Mouse (Mus musculus) lung, embryonic 15.5 days (tissue): Measurements from ENCODE around the gene Gng7. TPM values are rescaled to one million over a fixed set of nuclear protein-coding genes. Genes with fewer than 3 reads are reported as not detected.
A peak's percentile ranks its signal among the peaks of the same experiment; 100 is the strongest.

Experiments used
- ATAC-seq: fragments of 200-750 bp; cut with Nextera tagmentation; 2 replicates; pipeline ENCODE4 v1.8.0; 2017; ENCODE audit warnings: moderate number of reproducible peaks, borderline replicate concordance; ENCODE audit not compliant: low FRiP score, low TSS enrichment; ENCODE audit errors: extremely low read depth
- H3K27ac ChIP-seq: fragments of 300-500 bp; sonication (generic); 2 replicates; pipeline ENCODE4 v1.5.1; 2015; ENCODE audit warnings: moderate library complexity, mild to moderate bottlenecking, inconsistent platforms
- H3K27me3 ChIP-seq: fragments of 300-500 bp; sonication (generic); 2 replicates; pipeline ENCODE4 v1.6.1; 2015; ENCODE audit warnings: inconsistent platforms
- H3K36me3 ChIP-seq: fragments of 300-500 bp; sonication (generic); 2 replicates; pipeline ENCODE4 v1.6.1; 2015; ENCODE audit warnings: inconsistent platforms
- H3K4me1 ChIP-seq: fragments of 300-500 bp; sonication (generic); 2 replicates; pipeline ENCODE4 v1.6.1; 2015; ENCODE audit warnings: inconsistent platforms
- H3K4me2 ChIP-seq: fragments of 300-500 bp; sonication (generic); 2 replicates; pipeline ENCODE4 v1.6.1; 2015; ENCODE audit warnings: inconsistent platforms, mild to moderate bottlenecking, moderate library complexity
- H3K4me3 ChIP-seq: fragments of 300-500 bp; sonication (generic); 2 replicates; pipeline ENCODE4 v1.5.1; 2015; ENCODE audit warnings: mild to moderate bottlenecking, inconsistent platforms
- H3K9ac ChIP-seq: fragments of 300-500 bp; sonication (generic); 2 replicates; pipeline ENCODE4 v1.6.1; 2015; ENCODE audit warnings: inconsistent platforms
- H3K9me3 ChIP-seq: fragments of 300-500 bp; sonication (generic); 2 replicates; pipeline ENCODE4 v1.6.1; 2016; ENCODE audit warnings: inconsistent platforms
- WGBS: fragments of 180-500 bp; shearing (Covaris S2); methylation state at CpG from one replicate; pipeline ENCODE4 v1.1.7; 2015; 5-methylcytosine and 5-hydroxymethylcytosine counted together
- polyA plus RNA-seq: library from polyadenylated mRNA; unstranded; fragments of >200 nt; fragmentation: Nextera tagmentation; extraction: Ambion mirVana; gene quantifications from 2 replicates; pipeline ENCODE4 v1.2.1, GENCODE M21; 2015

Gng7 gene
- polyA plus RNA-seq, 1 experiment from 2014 or later: 6.6 TPM

DNA sequence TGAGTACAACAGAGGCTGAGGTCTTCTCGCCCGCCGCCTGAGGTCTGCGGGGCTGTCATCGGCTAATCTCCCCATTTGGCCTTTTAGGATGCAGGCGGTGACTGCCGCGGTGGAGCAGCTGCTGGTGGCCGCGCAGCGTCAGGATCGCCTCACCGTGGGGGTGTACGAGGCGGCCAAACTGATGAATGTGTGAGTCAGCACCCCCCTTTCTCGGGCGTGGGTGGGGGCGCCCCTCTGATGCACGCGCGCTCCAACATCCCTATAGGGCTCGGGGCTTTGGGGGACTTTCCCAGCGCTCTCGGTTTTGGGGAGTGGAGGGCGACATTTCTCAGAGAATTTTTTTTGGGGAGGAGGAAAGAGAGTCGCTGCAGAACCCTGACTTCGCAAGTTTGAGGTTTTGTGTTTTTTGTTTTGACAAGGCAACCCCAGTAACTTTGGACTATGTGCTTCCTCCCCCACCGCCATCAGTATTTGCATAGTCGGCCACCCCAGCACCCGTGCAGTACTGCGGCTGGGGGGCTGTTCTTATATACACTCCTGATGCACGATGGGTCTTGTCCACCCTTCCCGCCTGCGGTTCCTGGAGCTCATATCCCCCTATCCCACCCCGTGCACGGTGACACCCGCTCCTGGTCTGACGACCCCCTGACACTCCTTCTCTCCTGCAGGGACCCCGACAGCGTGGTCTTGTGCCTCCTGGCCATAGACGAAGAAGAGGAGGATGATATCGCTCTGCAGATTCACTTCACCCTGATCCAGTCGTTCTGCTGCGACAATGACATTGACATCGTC, 84.2 kb downstream of the Gng7 start:
- Histone ChIP-seq H3K27me3 (peaks cover 30% of the 10 kb centered on the region), H3K9ac (peak overlapping the region; percentile 62), H3K36me3 (no peaks in the 10 kb centered on the region), H3K4me1 (peaks cover 50% of the 10 kb centered on the region), H3K4me3 (peak overlapping the region; percentile 59), H3K9me3 (no peaks in the 10 kb centered on the region), H3K27ac (peak overlapping the region; percentile 75), H3K4me2 (peak overlapping the region; percentile 80)
- WGBS: under 1% methylated on average over 45 of the region's 45 CpGs
- ATAC-seq: no peak

DNA sequence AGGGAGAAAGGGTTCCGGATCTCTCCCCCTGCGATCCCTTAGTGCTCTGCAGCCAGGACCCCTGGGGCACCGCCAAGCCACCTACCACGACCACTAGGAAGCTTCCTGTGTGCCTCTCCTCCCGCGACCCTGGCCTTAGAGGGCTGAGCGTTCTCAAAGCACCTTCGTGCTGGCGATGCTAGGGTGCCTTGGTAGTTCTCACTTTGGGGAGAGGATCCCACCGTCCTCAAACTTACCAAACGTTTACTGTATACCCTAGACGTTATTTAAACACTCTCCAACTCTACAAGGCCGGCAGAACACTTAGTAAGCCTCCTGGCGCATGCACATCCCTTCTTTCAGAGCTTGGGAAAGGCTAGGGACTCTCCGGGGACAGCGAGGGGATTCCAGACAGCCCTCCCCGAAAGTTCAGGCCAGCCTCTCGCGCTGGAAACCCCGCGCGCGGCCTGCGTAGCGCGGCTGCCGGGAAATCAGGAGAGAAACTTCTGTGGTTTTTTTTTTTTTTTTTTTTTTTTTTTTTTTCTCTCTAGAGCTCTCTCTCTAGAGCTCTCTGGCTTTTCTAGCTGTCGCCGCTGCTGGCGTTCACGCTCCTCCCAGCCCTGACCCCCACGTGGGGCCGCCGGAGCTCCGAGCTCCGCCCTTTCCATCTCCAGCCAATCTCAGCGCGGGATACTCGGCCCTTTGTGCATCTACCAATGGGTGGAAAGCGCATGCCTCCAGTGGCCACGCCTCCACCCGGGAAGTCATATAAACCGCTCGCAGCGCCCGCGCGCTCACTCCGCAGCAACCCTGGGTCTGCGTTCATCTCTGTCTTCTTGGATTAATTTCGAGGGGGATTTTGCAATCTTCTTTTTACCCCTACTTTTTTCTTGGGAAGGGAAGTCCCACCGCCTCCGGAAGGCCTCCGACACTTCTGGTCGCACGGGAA, 85.2 kb downstream of the Gng7 start, which contains the start of gene Gadd45b:
Gene Gadd45b, plus strand, starts transcription at position 775 of the 928 bp plus-strand sequence.
- WGBS: under 1% methylated on average over 56 of the region's 56 CpGs

GRCm38 (mm10) chr10:80928586-80929298, 86.0 kb downstream of the Gng7 start:
- peak; percentile 17 for ATAC-seq
- H3K27ac ChIP-seq: peak overlapping the region; percentile 95
- H3K36me3 ChIP-seq: no peaks in the 10 kb centered on the region
- peaks cover 21% of the 10 kb centered on the region for H3K27me3 ChIP-seq
- peak overlapping the region; percentile 65 for H3K9ac ChIP-seq
- H3K9me3 ChIP-seq: no peaks in the 10 kb centered on the region
- peak overlapping the region; percentile 95 for H3K4me2 ChIP-seq
- H3K4me3 ChIP-seq: peak overlapping the region; percentile 58
- under 1% methylated on average over 48 of the region's 48 CpGs for WGBS
- H3K4me1 ChIP-seq: peaks cover 41% of the 10 kb centered on the region

More for the DNA sequence above, 85.2 kb downstream of the Gng7 start, which contains the start of gene Gadd45b:
- H3K4me3 ChIP-seq: peak within 1 kb of the TSS; percentile 59
- no peaks in the 10 kb centered on the region for H3K9me3 ChIP-seq
- peak within 1 kb of the TSS; percentile 65 for H3K9ac ChIP-seq
- H3K36me3 ChIP-seq: no peaks in the 10 kb centered on the region
- H3K27me3 ChIP-seq: peaks cover 28% of the 10 kb centered on the region
- ATAC-seq: peak; percentile 89
- peaks cover 44% of the 10 kb centered on the region for H3K4me1 ChIP-seq
- peak within 1 kb of the TSS; percentile 95 for H3K4me2 ChIP-seq
- peak within 1 kb of the TSS; percentile 95 for H3K27ac ChIP-seq

- Histone ChIP-seq H3K36me3 (no peaks in the 10 kb centered on the region), H3K4me3 (no peak overlapping the region), H3K27me3 (no peaks in the 10 kb centered on the region), H3K4me2 (no peak overlapping the region), H3K27ac (no peak overlapping the region), H3K9me3 (no peaks in the 10 kb centered on the region), H3K4me1 (peaks cover 25% of the 10 kb centered on the region), H3K9ac (no peak overlapping the region)
- no peak for ATAC-seq
- WGBS: 38% methylated on average over 3 of the region's 3 CpGs
Observed at GRCm38 (mm10) chr10:80925472-80925871, 89.3 kb downstream of the Gng7 start.

GRCm38 (mm10) chr10:80921923-80922322, 92.8 kb downstream of the Gng7 start:
- peak overlapping the region; percentile 43 for H3K9ac ChIP-seq
- H3K36me3 ChIP-seq: no peaks in the 10 kb centered on the region
- no peaks in the 10 kb centered on the region for H3K27me3 ChIP-seq
- peak overlapping the region; percentile 75 for H3K27ac ChIP-seq
- H3K4me3 ChIP-seq: peak overlapping the region; percentile 31
- WGBS: 5% methylated on average over 16 of the region's 16 CpGs
- no peaks in the 10 kb centered on the region for H3K9me3 ChIP-seq
- peak; percentile 71 for ATAC-seq
- peak overlapping the region; percentile 58 for H3K4me2 ChIP-seq
- H3K4me1 ChIP-seq: peaks cover 29% of the 10 kb centered on the region

DNA sequence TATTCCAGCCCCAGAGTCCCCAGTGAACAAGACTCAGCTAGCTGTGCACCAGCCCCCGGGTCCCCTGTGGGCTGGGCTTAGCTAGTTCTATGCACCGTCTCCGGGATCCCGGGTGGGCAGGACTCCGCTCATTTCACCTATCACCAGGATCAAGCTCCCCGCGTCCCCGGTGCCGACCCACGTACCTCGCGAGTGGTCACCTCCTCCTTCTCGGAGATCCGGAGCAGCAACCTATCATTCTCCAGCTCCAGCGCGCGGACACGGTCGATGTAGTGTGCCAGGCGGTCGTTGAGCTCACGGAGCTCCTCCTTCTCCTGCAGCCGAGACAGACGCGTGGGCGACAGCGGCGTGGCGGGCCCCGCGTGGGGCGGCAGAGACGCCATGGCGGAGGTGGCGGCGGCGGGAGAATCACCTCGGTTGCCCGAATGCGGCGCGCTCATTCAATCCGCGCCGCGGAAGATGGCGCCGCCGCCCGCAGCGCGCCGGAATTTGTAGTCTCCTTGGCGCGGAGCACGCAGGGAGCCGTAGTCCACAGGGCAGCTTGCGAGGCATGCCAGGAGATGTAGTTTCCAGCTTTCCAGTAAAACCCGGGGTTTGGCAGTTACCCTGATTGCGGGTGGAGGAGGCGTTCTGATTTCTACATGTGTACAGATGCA, 96.8 kb downstream of the Gng7 start, which contains the start of gene Lmnb2:
Gene Lmnb2, minus strand, starts transcription at position 467 of the 656 bp plus-strand sequence.
- peak; percentile 35; the same call in 1 of the 2 replicates for ATAC-seq

DNA sequence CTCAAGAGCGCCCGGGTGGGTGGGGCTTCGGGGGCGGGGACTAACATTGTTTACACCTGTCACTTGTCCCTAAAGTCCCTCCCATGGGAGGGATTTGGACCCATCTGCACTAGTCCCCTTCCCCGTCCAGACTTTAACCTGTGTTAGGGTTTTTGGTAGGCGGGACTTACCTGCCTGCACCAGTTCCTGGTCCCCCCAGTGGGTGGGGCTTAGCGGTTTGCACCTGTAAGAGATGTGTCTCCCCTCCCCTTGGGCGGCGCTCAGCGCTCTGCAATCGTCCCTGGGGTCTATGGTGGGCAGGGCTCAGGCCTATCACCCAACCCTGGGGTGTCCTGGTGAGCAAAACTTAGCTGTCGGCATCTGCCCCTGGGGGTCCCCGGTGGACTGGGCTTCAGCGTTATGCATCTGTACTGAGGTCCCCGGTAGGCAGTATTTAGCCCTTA, 97.4 kb downstream of the Gng7 start:
- H3K9ac ChIP-seq: peak overlapping the region; percentile 88
- no peaks in the 10 kb centered on the region for H3K9me3 ChIP-seq
- WGBS: 3% methylated on average over 15 of the region's 15 CpGs
- H3K36me3 ChIP-seq: peaks cover 18% of the 10 kb centered on the region
- H3K4me3 ChIP-seq: peak overlapping the region; percentile 99
- H3K4me1 ChIP-seq: peaks cover 31% of the 10 kb centered on the region
- no peaks in the 10 kb centered on the region for H3K27me3 ChIP-seq
- peak; percentile 35; the same call in 1 of the 2 replicates for ATAC-seq
- H3K4me2 ChIP-seq: peak overlapping the region; percentile 95
- peak overlapping the region; percentile 83 for H3K27ac ChIP-seq

More for the DNA sequence above, 96.8 kb downstream of the Gng7 start, which contains the start of gene Lmnb2:
- peaks cover 14% of the 10 kb centered on the region for H3K36me3 ChIP-seq
- peak within 1 kb of the TSS; percentile 83 for H3K27ac ChIP-seq
- no peaks in the 10 kb centered on the region for H3K27me3 ChIP-seq
- H3K4me1 ChIP-seq: peaks cover 37% of the 10 kb centered on the region
- peak within 1 kb of the TSS; percentile 88 for H3K9ac ChIP-seq
- H3K4me2 ChIP-seq: peak within 1 kb of the TSS; percentile 95
- WGBS: under 1% methylated on average over 61 of the region's 61 CpGs
- peak within 1 kb of the TSS; percentile 99 for H3K4me3 ChIP-seq
- no peaks in the 10 kb centered on the region for H3K9me3 ChIP-seq

- no peak for ATAC-seq
- Histone ChIP-seq H3K36me3 (peaks cover 31% of the 10 kb centered on the region), H3K27ac (no peak overlapping the region), H3K27me3 (no peaks in the 10 kb centered on the region), H3K4me1 (peaks cover 24% of the 10 kb centered on the region), H3K9ac (no peak overlapping the region), H3K9me3 (no peaks in the 10 kb centered on the region), H3K4me3 (no peak overlapping the region), H3K4me2 (no peak overlapping the region)
- 71% methylated on average over 4 of the region's 4 CpGs for WGBS
Observed at GRCm38 (mm10) chr10:80915736-80916135, 99.0 kb downstream of the Gng7 start.

DNA sequence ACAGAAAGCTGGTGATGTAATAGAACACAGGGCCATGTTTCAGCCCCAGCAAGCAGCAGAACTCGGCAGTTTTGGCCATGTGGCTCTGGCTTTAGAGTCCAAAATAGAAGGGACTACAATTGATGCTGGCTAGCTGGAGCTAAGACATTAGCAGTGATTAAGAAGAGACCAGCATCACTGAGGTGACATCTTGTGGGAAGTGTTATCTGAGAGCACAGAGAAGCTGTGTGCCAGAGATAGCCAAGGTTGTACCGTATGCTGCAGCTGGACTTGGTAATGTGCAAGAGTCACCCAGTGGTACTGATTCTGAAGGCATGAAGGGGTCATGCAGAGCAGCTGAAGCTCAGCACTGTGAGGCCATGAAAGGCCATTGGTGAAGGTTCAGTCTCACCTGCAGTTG, 99.5 kb downstream of the Gng7 start:
- Histone ChIP-seq H3K9me3 (no peaks in the 10 kb centered on the region), H3K4me2 (no peak overlapping the region), H3K27ac (no peak overlapping the region), H3K36me3 (peaks cover 34% of the 10 kb centered on the region), H3K4me3 (no peak overlapping the region), H3K4me1 (peaks cover 24% of the 10 kb centered on the region), H3K9ac (no peak overlapping the region), H3K27me3 (no peaks in the 10 kb centered on the region)
- no peak for ATAC-seq
- WGBS: 80% methylated on average over 2 of the region's 2 CpGs

- Histone ChIP-seq H3K9me3 (no peaks in the 10 kb centered on the region), H3K4me3 (no peak overlapping the region), H3K27me3 (no peaks in the 10 kb centered on the region), H3K36me3 (peaks cover 44% of the 10 kb centered on the region), H3K9ac (no peak overlapping the region), H3K4me2 (no peak overlapping the region), H3K27ac (no peak overlapping the region), H3K4me1 (peaks cover 24% of the 10 kb centered on the region)
- 81% methylated on average over 5 of the region's 5 CpGs for WGBS
- ATAC-seq: no peak
Observed at GRCm38 (mm10) chr10:80914253-80914656, 100.5 kb downstream of the Gng7 start.
